Mouse (Mus musculus) erythroblast, adult 5-6 weeks (primary cell): Measurements from ENCODE around the gene Srrm1. TPM values are rescaled to one million over a fixed set of nuclear protein-coding genes. Genes with fewer than 3 reads are reported as not detected.

Experiments
- ATAC-seq: replicated peaks from 2 replicates; pipeline ENCODE4 v1.8.0; 2016; ENCODE audit warnings: moderate number of reproducible peaks, mild to moderate bottlenecking, moderate TSS enrichment, inconsistent platforms; ENCODE audit not compliant: poor library complexity, low FRiP score, severe bottlenecking
- total RNA-seq, 2 experiments: library from RNA; stranded (forward) in 1 of 2; stranded (reverse) in 1 of 2; fragments of 150-400 nt in 1 of 2; fragments of 200-764, 138-1000 nt in 1 of 2; gene quantifications; 2 replicates each; pipeline versions ENCODE4 v1.2.3 to v1.2.4; 2015 to 2017; ENCODE audit warnings: low replicate concordance in 2 of 2

Gene Srrm1
- 63.4 and 116 TPM in 2 replicates for total RNA-seq (2015; ENCODE audit: low replicate concordance)
- 91.7 and 120 TPM in 2 replicates for total RNA-seq (2017; ENCODE audit: low replicate concordance)

DNA sequence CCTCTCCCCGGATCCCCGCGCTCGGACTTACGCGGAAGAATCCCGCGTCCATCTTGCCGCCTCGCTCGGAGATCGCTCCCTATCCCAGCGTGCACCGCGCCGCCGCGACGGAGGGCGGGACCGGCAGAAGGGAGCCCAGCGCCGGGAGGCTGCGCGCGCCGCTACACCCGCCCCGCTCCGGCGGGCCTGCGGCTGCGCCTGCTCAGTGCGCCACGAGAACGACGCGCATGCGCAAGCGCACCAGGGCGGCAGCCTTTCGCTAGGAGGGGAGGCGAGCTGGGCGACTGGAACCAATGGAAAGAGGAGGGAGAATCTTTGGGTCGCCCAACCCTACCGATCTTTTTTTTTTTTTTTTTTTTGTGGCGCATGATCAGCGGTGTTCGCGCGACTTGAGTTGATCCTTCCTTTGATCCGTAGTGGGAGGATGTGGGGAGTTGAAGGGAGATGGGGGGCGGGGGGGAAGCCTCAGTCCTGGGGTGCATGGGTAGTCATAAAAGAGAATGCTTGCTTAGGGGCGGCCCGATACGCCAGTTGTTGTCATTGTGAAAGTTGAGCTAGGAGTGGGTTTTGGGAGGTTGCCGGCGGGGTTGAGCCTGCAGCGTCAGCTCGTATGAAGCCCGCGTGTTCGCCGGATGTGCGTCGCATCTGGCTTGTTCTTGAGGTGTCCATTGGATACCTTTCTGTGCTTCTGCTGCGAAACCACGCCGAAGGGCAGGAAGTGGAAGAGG is at the start of gene Srrm1:
TSS of gene Srrm1 (minus strand) at position 256 of the 728 bp plus-strand sequence.
- peak; percentile 86 for ATAC-seq

DNA sequence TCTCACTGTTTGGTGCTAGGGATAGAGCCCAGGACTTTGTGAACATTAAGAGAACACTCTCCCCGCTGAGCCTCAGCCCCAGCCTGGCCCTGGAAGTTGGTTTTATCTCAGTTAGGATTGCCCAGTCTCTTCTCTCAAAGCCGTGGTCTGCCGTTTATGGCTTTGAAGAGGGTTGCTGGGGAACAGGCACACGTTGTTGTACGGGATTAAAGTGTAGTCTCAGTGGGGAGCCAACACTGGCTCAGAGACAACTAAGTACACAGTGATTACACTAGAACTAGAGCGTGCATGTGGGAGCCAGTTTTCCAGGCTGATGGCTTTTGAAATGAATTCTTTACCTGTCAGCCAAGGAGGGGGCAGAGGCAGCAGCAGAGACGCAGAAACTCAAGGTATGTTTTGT is 48.8 kb upstream of the Srrm1 start:
- no peak for ATAC-seq

DNA sequence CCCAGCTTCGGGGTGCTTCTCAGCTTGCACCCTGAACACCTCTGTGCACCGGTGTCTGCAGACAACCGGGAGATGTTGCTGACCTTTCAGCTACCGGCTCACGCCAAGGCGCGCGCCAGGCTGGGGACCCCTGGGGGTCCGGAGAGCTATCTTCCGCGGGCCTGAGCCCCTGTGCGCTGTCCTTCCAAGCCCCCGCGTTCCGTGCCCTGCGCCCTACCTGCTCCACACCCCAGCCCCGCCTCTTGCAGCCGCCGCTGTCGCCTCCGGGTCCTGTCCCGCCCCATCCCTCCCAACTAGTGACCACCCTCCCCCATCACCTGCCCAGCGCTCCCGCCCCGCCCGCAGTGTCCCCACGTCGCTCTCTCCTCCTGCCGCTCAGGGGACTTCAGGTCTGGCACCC is 44.9 kb upstream of the Srrm1 start, which contains the start of gene Ncmap:
TSS of gene Ncmap (minus strand) at position 237 of the 400 bp plus-strand sequence.
- no peak for ATAC-seq

DNA sequence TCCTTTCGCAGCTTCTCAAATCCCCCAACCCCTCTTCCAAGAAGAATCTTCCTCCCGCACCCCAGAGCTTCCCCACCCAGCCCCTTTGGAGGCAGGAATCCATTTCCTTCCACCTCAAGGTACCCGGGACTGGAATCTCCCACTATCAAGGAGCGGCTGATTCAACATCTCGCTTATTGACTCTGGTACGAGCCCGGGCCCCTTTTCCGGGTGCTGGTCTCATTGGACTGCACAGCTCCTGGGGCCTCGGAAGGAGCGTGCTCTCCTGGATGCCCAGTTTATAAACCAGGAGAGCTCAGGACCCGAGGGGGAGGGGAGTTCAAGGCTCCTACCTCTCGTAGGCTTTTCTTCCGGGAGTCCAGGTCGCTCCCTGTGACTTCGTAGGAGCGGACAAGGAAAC is 44.4 kb upstream of the Srrm1 start:
- ATAC-seq, result no peak

DNA sequence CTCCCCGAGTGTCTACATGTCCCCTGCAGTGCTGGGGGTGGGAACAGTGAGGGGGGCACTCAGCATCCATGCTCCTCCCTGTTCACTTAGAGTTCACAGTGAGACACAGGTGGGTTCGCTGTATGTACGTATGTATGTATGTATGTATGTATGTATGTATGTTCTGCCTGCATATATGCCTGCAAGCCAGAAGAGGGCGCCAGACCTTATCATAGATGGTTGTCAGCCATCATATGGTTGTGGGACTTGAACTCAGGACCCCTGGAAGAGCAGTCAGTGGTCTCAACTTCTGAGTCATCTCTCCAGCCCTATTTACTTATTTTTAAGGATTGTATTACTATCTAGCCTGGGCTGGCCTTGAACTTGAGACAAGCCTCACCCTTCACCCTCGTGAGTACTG is 43.2 kb upstream of the Srrm1 start:
- ATAC-seq, result no peak

DNA sequence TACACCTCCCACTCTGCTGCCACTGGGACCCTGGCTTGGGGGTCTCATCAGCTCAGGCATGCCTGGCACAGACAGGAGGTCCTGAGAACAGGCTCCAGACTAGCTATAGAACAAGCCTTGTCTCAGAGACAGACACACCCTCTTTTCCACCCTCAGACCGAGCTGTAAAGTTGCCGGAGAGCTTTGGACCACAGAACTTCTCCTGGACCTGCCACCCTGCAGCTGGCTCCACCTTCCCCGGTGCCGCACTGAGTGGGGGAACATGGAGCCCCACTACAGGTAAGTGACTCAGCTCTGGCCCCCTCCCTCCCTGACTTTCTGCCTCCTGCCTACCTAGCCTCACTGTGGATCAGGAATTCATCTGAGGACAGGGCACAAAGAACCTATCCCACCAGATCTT is 42.3 kb upstream of the Srrm1 start:
- ATAC-seq, result no peak

DNA sequence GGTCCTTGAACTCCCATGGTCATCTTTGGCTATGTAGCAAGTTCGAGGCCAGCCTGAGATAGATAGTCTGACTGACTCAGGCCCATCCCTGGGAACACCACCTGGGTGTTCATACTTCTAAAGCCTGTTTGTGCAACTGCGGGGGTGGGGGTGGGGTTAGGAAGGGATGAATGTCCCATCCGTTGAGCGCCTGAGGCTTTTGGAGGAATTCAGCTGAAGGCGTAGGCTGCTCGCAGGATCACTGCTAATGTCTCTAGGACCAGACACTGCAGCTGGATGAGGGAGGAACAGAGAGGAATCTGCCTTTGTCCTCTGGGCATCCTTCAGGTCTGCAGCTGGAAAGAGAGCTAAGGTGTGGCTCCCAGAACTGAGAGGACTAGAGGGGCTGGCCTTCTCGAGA is 41.5 kb upstream of the Srrm1 start:
- ATAC-seq, result no peak

DNA sequence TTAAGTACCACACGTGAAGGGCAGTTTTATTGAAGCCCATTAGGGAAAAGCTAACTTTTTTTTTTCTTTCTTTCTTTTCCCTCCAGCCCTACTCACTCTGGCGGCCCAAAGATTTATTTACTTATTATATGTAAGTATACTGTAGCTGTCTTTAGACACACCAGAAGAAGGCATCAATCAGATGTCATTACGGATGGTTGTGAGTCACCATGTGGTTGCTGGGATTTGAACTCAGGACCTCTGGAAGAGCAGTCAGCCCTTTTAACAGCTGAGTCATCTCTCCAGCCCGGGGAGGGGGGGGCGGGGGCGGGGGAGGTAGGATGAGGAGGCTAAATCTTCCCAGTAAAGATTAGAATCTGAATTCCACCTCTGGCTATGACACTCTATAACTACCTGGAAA is 40.3 kb upstream of the Srrm1 start:
- ATAC-seq, result no peak

DNA sequence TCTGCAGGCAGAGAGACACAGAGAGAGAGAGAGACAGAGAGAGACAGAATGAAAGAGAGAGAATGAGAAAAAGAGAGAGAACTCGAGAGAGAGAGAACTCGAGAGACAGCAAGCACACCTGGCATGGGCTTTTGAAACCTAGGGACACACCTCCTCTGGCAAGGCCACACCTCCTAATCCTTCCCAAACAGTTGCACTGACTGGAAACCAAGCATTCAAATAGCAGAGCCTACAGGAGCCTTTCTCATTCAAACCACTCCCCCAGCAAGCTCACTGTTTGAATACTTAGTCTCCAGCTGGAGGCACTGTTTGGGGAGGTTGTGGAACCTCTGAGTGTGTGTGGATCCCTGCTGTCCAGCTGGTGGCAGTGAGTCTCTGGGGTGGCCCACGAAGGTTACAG is 39.7 kb upstream of the Srrm1 start:
- no peak for ATAC-seq

DNA sequence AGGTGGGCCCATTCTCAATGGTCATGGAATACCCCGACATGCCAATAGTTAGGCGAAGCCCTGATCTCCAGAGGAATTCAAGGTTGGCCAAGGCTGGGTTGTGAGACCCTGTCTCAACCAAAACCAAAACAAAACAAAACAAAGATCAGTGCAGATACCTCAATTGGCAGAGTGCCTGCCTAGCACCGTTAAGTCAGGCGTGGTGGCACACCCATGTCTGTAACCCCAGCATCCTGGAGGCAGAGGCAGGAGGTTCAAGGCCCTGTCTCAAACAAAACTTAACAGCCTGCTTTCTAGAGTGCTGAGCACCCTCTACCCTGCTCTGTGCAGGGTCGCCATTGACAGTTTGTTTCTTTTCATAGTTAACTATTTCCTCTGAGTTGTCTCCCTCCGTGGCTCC is 37.9 kb upstream of the Srrm1 start:
- ATAC-seq, result no peak

DNA sequence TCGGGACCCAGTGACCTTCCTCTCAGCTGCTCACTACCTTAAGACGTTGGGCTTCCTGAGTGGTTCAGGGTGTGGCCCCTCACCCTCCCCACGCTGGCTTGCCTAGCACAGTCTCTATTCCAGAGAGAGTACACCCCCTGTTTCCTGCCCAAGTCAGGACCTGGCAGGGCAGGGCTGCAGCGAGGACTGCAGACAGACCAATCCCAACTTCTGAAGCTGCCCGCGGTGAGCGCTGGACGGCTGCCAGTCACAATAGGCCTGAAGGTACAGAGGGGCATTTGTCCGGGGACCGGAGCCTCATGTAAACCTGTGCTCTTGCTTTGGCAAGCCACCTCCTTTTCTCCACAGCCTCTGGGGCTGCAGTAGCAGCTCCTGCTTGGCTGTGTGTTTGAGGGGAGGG is 32.5 kb upstream of the Srrm1 start:
- no peak for ATAC-seq

DNA sequence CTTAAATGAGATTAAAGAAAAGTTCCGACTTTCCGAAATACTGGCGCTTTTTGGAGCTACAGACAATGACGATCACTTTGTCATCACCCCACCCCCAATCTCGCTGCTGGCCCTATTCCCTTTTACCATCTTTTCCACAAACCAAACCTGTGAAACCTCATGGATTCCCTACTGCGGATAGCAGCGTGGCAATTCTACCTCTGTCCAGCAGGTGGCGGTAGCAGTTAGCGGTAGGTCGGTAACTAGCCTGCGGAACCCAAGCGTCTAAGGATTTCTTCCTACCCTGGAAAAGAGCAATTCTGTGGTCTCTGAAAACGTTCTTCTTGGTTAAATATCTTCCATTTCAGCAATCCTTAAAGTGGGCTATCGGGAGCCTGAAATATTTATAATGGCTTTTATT is 29.2 kb upstream of the Srrm1 start:
- peak; percentile 77 for ATAC-seq

DNA sequence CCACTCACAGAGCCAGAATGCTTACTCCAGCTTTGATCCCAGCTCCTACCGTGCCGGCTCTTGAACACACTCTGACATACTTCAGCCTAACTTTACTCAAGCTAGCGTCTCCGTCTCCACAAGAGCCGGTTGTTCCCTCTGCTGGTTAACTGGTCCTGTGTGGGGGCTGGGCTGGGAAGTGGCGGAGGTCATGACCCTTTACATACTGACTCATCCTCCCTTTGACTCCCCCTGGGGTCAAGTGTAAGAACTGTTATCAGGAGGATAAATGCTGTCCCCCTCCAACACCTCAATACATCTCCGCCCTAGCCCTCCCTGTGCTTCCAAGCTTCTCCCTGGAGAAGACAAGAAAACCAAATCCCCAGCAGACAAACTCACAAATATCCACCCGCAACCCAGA is 28.2 kb upstream of the Srrm1 start:
- ATAC-seq, result no peak

DNA sequence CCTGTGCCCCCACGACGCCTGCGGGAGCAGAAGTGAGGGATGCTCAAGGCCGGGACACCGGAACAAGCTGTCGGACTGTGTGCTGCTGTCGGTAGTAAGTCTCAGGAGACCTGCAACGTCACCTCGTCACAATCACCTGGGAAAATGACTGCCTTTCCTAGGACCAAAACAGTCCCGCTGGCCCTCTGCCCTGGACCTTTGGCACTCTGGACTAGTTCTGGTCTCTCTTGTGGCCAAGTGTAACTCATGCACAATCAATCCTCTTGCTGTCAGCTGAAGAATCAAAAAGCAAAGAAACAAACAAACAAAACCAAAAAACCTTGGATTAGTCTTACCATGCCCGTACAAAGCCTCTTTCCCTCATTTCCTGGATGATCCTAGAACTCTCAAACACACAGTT is 24.1 kb upstream of the Srrm1 start:
- ATAC-seq, result no peak

DNA sequence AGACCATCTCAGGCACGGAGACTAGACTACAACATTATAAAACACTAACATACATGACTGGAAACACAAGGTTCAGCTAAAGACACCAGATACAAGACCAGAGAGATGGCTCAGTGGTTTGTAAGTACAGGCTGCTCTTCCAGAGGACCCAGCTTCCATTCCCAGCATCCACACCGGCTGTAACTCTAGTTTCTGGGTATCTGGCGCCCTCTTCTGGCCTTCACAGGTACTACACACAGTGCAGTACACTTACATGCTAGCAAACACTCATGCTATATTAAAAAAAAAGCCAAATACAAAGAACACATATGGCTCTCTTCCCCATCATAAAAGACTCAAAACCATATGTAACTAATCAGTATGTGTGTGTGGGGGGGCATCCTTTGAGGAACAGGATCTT is 22.3 kb upstream of the Srrm1 start:
- no peak for ATAC-seq

DNA sequence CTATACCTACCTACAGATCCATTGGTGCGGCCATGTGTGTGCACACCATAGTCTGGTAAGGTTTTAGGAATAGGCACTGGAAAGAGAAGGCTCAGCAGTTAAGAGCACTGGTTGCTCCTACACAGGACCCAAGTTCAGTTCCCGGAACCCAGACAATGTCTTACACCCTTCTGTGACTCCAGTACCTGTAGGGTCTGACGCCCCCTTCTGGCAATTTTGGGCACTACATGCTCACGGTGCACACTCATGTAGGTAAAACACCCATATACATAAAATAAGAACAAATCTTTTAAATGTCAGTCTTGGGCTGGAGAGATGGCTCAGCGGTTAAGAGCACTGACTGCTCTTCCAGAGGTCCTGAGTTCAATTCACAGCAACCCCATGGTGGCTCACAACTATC is 20.2 kb upstream of the Srrm1 start:
- no peak for ATAC-seq

DNA sequence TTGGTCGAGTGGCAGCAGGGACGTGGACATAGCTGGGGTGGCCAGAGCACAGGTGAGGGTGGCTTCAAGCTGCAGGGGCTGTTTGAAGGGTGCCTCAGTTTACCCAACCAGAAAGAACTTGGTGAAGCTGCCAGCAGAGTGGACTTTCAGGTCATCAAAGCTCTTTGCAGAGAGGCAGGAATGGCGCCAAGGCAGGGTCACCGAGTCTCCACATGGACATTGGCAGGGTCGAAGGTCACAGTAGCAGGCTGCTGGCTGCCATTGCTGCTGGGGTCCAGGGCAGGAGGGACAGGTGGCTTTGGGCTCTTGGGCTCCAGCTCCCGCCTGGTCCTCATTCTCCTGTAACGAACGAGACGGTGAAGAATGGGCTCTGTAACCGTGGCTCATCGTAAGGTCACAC is 17.3 kb upstream of the Srrm1 start:
- ATAC-seq, result no peak

DNA sequence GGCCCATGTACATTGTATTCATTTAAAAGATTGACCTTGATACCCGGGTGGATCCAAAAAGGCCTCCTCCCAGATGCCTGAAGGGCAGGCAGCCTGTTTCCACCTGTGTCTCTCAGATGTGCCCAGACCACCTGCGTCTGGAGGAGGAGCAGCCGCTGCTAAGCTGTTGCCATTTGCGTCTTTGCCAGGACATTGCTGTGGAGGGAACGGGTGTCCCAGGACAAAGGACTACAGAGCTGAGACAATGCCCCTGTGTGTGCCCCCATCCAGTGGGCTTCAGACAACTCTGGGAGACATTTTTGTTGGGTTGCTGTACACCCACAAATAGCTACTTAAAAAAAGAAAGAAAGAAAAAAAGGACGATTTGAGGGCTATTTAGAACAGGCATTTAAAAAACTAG is 9.7 kb upstream of the Srrm1 start:
- no peak for ATAC-seq

DNA sequence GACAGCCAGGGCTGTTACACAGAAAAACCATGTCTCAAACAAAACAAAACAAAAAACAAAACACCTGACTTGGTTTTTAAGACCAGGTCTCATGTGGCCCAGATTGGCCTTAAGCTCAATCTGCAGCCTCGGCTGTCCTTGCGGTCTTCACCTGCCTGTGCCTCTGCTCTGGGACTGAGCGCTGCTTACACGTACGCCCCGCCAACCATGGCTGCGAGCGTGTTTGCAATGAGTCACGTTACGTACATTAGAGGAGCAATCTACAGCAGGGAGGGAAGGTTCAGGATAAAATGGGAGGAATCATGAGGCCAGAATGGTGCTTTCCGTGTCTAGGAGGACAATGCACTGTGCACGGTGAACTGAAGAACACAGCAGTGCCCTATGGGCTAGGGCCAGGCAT is 8.6 kb upstream of the Srrm1 start:
- no peak for ATAC-seq

DNA sequence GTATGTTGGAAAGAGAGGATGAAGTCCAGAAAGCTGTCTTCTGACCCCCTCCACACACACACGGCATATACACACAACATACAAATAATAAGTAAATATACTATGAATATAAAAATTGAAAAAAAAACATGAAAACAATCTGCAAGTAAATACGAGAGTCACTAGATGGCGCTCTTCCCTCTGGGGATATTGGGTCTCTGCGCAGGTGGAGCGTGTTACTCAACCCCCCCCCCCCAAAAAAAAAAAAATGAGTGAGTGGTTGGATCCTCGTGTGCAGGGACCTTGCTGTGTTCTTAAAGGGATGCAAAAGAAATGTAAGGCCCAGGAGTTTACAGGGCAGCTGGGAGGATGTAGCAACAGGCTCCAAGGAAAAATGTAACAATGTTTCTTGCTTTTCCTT is 5.6 kb upstream of the Srrm1 start:
- ATAC-seq, result no peak

DNA sequence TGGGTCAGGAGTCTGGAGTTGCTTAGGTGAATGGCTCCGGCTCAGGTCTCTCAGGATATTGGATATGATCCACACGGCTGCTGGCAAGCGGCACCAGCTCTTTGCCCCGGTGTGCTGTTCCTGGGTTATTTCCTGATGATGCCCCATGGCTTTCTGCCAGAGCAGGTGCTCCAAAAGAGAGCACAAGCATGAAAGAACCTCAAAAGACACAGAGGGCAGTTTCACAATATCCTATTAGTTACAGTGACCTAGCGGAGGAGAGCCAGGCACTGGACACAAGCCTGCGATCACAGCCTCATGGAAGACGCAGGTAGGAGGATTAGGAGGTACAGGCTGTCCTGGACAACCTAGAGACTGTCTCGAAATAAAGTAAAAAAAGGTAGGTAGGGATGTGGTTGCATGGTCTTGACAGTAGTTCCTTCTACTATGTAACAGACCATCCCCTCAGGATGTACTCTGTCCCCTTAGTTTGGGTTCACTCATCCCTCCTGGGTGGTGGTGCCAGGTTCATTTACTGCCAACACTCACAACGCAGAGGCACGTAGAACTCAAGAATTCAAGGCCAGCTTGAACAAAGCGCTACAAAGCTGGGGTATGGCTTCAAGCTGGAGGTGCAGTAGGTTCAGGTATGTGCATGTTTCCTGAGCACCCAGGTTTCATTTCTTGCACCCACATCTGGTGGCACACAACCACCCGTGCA is 4.2 kb upstream of the Srrm1 start:
- no peak for ATAC-seq
